Comparison of ENCODE assay signal across 32 mouse cellular contexts in the genomic region with DNA sequence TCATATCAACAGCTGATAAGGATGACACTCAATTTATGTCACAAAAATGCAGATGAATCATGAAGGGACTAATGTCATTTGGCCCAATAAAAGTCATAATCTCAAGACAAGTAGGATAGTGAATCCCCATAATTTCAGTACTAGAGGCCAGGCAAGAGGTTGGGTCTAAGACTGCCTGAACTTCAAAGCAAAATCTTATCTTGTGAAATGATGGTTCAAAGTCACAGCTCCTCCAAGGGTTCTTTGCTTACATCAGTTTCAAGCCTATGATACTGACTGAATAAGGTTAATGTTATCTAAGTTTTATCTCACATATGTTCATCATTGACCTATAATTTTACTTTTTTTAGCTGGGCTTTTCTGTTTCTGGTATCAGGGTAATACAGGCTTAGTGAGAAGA. TPM values are rescaled to one million over a fixed set of nuclear protein-coding genes. Genes with fewer than 3 reads are reported as not detected.
"Had no signal": no experiment of that assay in that cellular context is flagged by ENCODE, and none has a peak within 500 bp of the region (broad histone marks: within the 10 kb centered on the region; RNA-seq: fewer than 3 reads in every experiment).

No protein-coding gene starts in this region.

- H3K9me3 ChIP-seq: limb, embryonic 10.5 days; limb, embryonic 12.5 days; limb, embryonic 13.5 days; limb, embryonic 15.5 days; liver, embryonic 12.5 days; liver, embryonic 13.5 days; liver, embryonic 15.5 days; lung, embryonic 15.5 days; megakaryocyte, embryonic 14.5 days; midbrain, embryonic 10.5 days; midbrain, embryonic 12.5 days; midbrain, embryonic 13.5 days; midbrain, embryonic 15.5 days; neural tube, embryonic 12.5 days had no signal

- H3K36me3 ChIP-seq: limb, embryonic 10.5 days; limb, embryonic 12.5 days; limb, embryonic 13.5 days; limb, embryonic 15.5 days; liver, embryonic 12.5 days; liver, embryonic 13.5 days; liver, embryonic 15.5 days; lung, embryonic 15.5 days; midbrain, embryonic 10.5 days; midbrain, embryonic 12.5 days; midbrain, embryonic 13.5 days; midbrain, embryonic 15.5 days; neural tube, embryonic 12.5 days had no signal

- H3K9ac ChIP-seq: limb, embryonic 12.5 days; limb, embryonic 13.5 days; limb, embryonic 15.5 days; liver, embryonic 12.5 days; liver, embryonic 13.5 days; liver, embryonic 14.5 days; liver, embryonic 15.5 days; liver, postnatal 0 days; lung, embryonic 14.5 days; lung, embryonic 15.5 days; midbrain, embryonic 12.5 days; midbrain, embryonic 13.5 days; midbrain, embryonic 15.5 days; neural tube, embryonic 12.5 days had no signal

- H3K27me3 ChIP-seq: limb, embryonic 12.5 days; limb, embryonic 13.5 days; limb, embryonic 15.5 days; liver, embryonic 12.5 days; liver, embryonic 13.5 days; liver, embryonic 15.5 days; lung, embryonic 15.5 days; midbrain, embryonic 12.5 days; midbrain, embryonic 13.5 days; midbrain, embryonic 15.5 days; neural tube, embryonic 12.5 days had no signal

- ATAC-seq: liver, embryonic 12.5 days; liver, postnatal 0 days; lung, postnatal 0 days; midbrain, embryonic 13.5 days; midbrain, embryonic 15.5 days; midbrain, embryonic 16.5 days had no signal

- H3K4me3 ChIP-seq: limb, embryonic 10.5 days; limb, embryonic 12.5 days; limb, embryonic 13.5 days; limb, embryonic 15.5 days; liver, embryonic 12.5 days; liver, embryonic 13.5 days; liver, embryonic 15.5 days; lung, embryonic 15.5 days; megakaryocyte, embryonic 14.5 days; midbrain, embryonic 10.5 days; midbrain, embryonic 12.5 days; midbrain, embryonic 13.5 days; midbrain, embryonic 15.5 days; myocyte; neural tube, embryonic 12.5 days had no signal

- H3K4me2 ChIP-seq: limb, embryonic 12.5 days; limb, embryonic 13.5 days; limb, embryonic 15.5 days; liver, embryonic 11.5 days; liver, embryonic 12.5 days; liver, embryonic 13.5 days; liver, embryonic 15.5 days; lung, embryonic 14.5 days; lung, embryonic 15.5 days; midbrain, embryonic 11.5 days; midbrain, embryonic 12.5 days; midbrain, embryonic 13.5 days; midbrain, embryonic 15.5 days; neural tube, embryonic 12.5 days had no signal

- H3K27ac ChIP-seq: limb, embryonic 10.5 days; limb, embryonic 12.5 days; limb, embryonic 13.5 days; limb, embryonic 15.5 days; liver, embryonic 12.5 days; liver, embryonic 13.5 days; liver, embryonic 14.5 days; liver, embryonic 15.5 days; lung, embryonic 15.5 days; macrophage; midbrain, embryonic 10.5 days; midbrain, embryonic 12.5 days; midbrain, embryonic 13.5 days; midbrain, embryonic 15.5 days; neural tube, embryonic 12.5 days had no signal

- H3K4me1 ChIP-seq: limb, embryonic 10.5 days; limb, embryonic 12.5 days; limb, embryonic 13.5 days; limb, embryonic 15.5 days; liver, embryonic 12.5 days; liver, embryonic 13.5 days; liver, embryonic 15.5 days; lung, embryonic 15.5 days; megakaryocyte, embryonic 14.5 days; midbrain, embryonic 12.5 days; midbrain, embryonic 15.5 days; neural tube, embryonic 12.5 days had no signal

RNA-seq across cellular contexts. Expression of a gene that starts 11.5 kb away (rescaled TPM):
- polyA plus RNA-seq: limb, embryonic 10.5 days; limb, embryonic 11.5 days; limb, embryonic 12.5 days; limb, embryonic 13.5 days; limb, embryonic 14.5 days; limb, embryonic 15.5 days; liver, adult 2 months; liver, embryonic 11.5 days; liver, embryonic 12.5 days; liver, embryonic 13.5 days; liver, embryonic 14.5 days; liver, embryonic 15.5 days; liver, embryonic 16.5 days; liver, postnatal 0 days; lung, adult 2 months; lung, embryonic 16.5 days; lung, postnatal 0 days; macrophage; midbrain, embryonic 10.5 days; midbrain, embryonic 11.5 days; midbrain, embryonic 12.5 days; midbrain, embryonic 13.5 days; midbrain, embryonic 14.5 days; midbrain, embryonic 15.5 days; midbrain, embryonic 16.5 days; midbrain, postnatal 0 days; neural tube, embryonic 11.5 days; neural tube, embryonic 12.5 days had no signal

RNA-seq across cellular contexts. Expression of a gene that starts 20.5 kb away (rescaled TPM):
- polyA plus RNA-seq: limb, embryonic 10.5 days; limb, embryonic 11.5 days; limb, embryonic 12.5 days; limb, embryonic 13.5 days; limb, embryonic 14.5 days; limb, embryonic 15.5 days; lung, embryonic 14.5 days; lung, embryonic 15.5 days; lung, embryonic 16.5 days; macrophage; midbrain, embryonic 10.5 days; midbrain, embryonic 12.5 days; midbrain, embryonic 13.5 days; midbrain, embryonic 14.5 days; midbrain, embryonic 15.5 days; myocyte; neural tube, embryonic 11.5 days; neural tube, embryonic 12.5 days had no signal
